Mouse (Mus musculus) forebrain, embryonic 14.5 days (tissue): Measurements from ENCODE around the gene Cstf3. TPM values are rescaled to one million over a fixed set of nuclear protein-coding genes. Genes with fewer than 3 reads are reported as not detected.
A peak's percentile ranks its signal among the peaks of the same experiment; 100 is the strongest.

Experiments used
- ATAC-seq: fragments of 200-750 bp; cut with Nextera tagmentation; 2 replicates; pipeline ENCODE4 v1.8.0; 2017; ENCODE audit warnings: mild to moderate bottlenecking, moderate library complexity
- DNase-seq: peaks from one replicate; pipeline ENCODE4 v3.0.0-alpha.2; 2015; ENCODE audit warnings: low spot score
- H3K27ac ChIP-seq: fragments of 300-500 bp; sonication (generic); 2 replicates; pipeline ENCODE4 v1.5.1; 2014; ENCODE audit warnings: low read depth, mild to moderate bottlenecking, control low read depth, low read length, moderate library complexity
- H3K27me3 ChIP-seq: fragments of 300-500 bp; sonication (generic); replicated peaks from 2 replicates; pipeline ENCODE4 v1.6.1; 2014; ENCODE audit warnings: low read length, control low read depth, mixed read lengths; ENCODE audit not compliant: control insufficient read depth, insufficient read depth
- H3K36me3 ChIP-seq: fragments of 300-500 bp; sonication (generic); 2 replicates; pipeline ENCODE4 v1.6.1; 2014; ENCODE audit warnings: low read length, control low read depth; ENCODE audit not compliant: control insufficient read depth, insufficient read depth
- H3K4me1 ChIP-seq: fragments of 300-500 bp; sonication (generic); 2 replicates; pipeline ENCODE4 v1.6.1; 2014; ENCODE audit warnings: antibody characterized with exemption, low read length, control low read depth; ENCODE audit not compliant: control insufficient read depth, insufficient read depth
- H3K4me2 ChIP-seq: fragments of 300-500 bp; sonication (generic); 2 replicates; pipeline ENCODE4 v1.6.1; 2014; ENCODE audit warnings: mild to moderate bottlenecking, control low read depth, low read length
- H3K4me3 ChIP-seq: fragments of 300-500 bp; sonication (generic); 2 replicates; pipeline ENCODE4 v1.5.1; 2014; ENCODE audit warnings: low read depth, low read length, control low read depth
- H3K9ac ChIP-seq: fragments of 300-500 bp; sonication (generic); 2 replicates; pipeline ENCODE4 v1.6.1; 2014; ENCODE audit warnings: mild to moderate bottlenecking, low read length, control low read depth, moderate library complexity
- H3K9me3 ChIP-seq: fragments of 300-500 bp; sonication (generic); replicated peaks from 2 replicates; pipeline ENCODE4 v1.6.1; 2016; ENCODE audit warnings: low read length, control low read depth, mixed read lengths; ENCODE audit not compliant: control insufficient read depth
- WGBS: fragments of 180-500 bp; shearing (Covaris S2); extraction: QIAGEN DNeasy Blood & Tissue Kit; methylation state at CpG from one replicate; pipeline ENCODE4 v1.1.7; 2014; 5-methylcytosine and 5-hydroxymethylcytosine counted together
- polyA plus RNA-seq: library from polyadenylated mRNA; unstranded; fragments of >200 nt; fragmentation: Nextera tagmentation; extraction: Ambion mirVana; gene quantifications from 2 replicates; pipeline ENCODE4 v1.2.1, GENCODE M21; 2014

The Cstf3 gene
- polyA plus RNA-seq, 1 experiment from 2014 or later, result 75.2 TPM

DNA sequence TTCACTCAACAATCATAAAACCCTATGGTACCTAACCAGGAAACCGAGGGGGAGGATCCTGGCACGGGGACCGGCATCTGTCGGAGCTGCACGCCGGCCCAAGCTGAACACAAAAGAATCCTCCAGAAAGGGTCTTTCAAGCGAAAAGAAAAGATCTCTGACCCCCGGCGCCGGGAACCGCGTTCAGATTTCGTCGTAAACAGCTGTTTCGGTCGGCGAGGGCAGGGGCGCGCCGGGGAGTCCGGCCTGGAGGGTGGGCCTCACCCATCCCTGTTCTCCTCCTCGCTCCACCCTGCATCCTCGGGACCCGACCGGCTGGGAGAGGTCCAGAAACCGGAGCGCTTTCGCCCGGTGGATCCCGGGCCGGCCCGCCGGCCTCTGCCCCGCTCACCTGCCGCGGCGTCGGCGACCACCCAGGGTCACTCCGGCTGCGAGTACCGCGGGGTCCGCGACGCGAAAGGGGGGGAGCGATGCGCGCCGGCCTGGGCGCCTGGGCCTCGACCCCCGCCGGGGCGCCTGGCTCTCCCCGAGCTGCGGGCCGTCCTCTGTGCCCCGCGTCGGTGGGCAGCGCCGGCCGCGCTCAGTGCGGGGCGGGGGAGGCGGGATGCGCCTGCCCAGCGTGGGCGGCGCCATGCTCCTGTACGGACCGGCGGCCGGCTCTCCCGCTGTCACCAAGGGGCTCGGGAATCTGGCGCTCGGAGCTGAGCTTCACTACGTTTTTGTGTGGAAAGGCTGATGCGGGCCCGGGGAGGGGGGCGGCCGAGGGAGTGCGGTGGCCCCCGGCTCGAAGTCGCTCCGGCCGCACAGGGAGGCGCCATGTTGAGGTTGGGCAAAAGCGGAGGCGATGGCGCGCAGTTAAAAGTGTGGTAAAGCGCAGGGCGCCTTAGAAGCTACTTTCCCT, 121.5 kb downstream of the Cstf3 start, which contains the start of gene Tcp11l1:
Gene Tcp11l1 (minus strand): TSS at position 585 of the 901 bp plus-strand sequence.
- Histone ChIP-seq H3K9me3 (no peaks in the 10 kb centered on the region), H3K4me1 (no peaks in the 10 kb centered on the region), H3K4me2 (peak within 1 kb of the TSS; percentile 68), H3K4me3 (peak within 1 kb of the TSS; percentile 72), H3K36me3 (no peaks in the 10 kb centered on the region), H3K27me3 (no peaks in the 10 kb centered on the region), H3K9ac (peak within 1 kb of the TSS; percentile 92), H3K27ac (peak within 1 kb of the TSS; percentile 89)
- WGBS, result under 1% methylated on average over 82 of the region's 99 CpGs
- ATAC-seq (peak; percentile 96), DNase-seq (peak; percentile 77)

GRCm38 (mm10) chr2:104712486-104712809, 122.1 kb downstream of the Cstf3 start:
- Histone ChIP-seq H3K36me3 (no peaks in the 10 kb centered on the region), H3K9ac (peak overlapping the region; percentile 92), H3K4me2 (peak overlapping the region; percentile 68), H3K27ac (peak overlapping the region; percentile 89), H3K27me3 (no peaks in the 10 kb centered on the region), H3K4me3 (peak overlapping the region; percentile 72), H3K4me1 (no peaks in the 10 kb centered on the region), H3K9me3 (no peaks in the 10 kb centered on the region)
- 3% methylated on average over 7 of the region's 7 CpGs for WGBS
- DNase-seq (no peak), ATAC-seq (no peak)

DNA sequence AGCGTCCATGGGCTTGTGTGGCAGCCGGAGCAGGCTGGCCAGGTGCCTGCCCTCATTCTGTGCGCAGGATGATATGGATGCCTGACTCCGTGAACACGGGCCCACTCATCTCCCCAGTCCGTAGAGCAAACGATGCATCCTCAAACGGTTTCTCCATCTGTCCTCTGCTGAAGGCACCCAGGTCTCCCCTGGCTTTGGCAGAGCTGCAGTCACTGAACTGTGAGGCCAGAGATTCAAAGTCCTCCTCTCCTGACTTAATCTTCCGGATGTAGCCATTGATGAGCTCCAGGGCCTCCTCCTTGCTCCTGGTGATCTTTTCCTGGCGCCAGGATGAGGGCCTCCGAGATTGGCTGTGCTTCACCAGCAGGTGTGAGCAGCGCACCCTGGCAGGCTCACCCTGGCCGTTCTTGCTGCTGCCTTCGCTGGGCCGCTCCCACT, 124.0 kb downstream of the Cstf3 start:
- no peaks in the 10 kb centered on the region for H3K9me3 ChIP-seq
- no peaks in the 10 kb centered on the region for H3K4me1 ChIP-seq
- H3K27ac ChIP-seq, result no peak overlapping the region
- H3K9ac ChIP-seq, result no peak overlapping the region; the same call in 1 of the 2 replicates
- H3K27me3 ChIP-seq, result no peaks in the 10 kb centered on the region
- H3K36me3 ChIP-seq, result no peaks in the 10 kb centered on the region
- no peak for ATAC-seq
- no peak overlapping the region for H3K4me2 ChIP-seq
- 42% methylated on average over 15 of the region's 15 CpGs for WGBS
- DNase-seq, result no peak
- H3K4me3 ChIP-seq, result no peak overlapping the region

Other genes starting within 250 kb of the Cstf3 start
- gene D430041D05Rik, start 179.5 kb upstream of the Cstf3 start, polyA plus RNA-seq, result 7.9 and 11.6 TPM in 2 replicates
- 6.5 and 7.7 TPM in 2 replicates for gene Hipk3, start 96.1 kb upstream of the Cstf3 start, polyA plus RNA-seq
- 43.8 and 52.7 TPM in 2 replicates for gene Tcp11l1, start 121.6 kb downstream of the Cstf3 start, polyA plus RNA-seq
- not detected in 2 replicates for gene Pin1rt1, start 125.9 kb downstream of the Cstf3 start, polyA plus RNA-seq
- gene Depdc7, start 152.4 kb downstream of the Cstf3 start, polyA plus RNA-seq, result 3.6 and 3.8 TPM in 2 replicates
- gene Qser1, start 226.2 kb downstream of the Cstf3 start, polyA plus RNA-seq, result 13.5 and 15.6 TPM in 2 replicates